In the genomic region with DNA sequence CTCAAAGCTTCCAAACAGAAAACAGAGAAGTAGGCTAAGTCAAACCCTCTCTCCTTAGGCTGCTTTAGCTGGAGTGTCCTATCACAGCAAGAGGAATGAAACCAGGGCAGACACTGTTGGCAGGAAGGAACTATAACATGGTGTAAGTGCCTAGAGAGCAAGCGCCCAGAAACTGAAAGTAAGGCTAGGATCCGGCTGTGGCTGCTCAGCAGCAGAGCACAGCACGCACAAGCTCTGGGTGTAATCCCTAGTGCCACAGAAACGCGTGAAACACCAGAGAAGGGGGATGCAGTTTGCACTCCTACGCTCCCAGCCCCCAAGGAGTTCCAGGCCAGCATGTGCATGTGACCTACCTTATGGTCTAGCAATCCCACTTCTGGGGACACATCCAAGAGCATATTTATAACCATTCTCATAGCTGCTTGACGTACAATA, we compare ENCODE assay signal across 8 mouse cellular contexts. TPM values are rescaled to one million over a fixed set of nuclear protein-coding genes. Genes with fewer than 3 reads are reported as not detected.
DNase-seq lines count a peak whose midpoint lies in the region; ATAC-seq and TF ChIP-seq lines count a peak whose summit lies in the region.

No protein-coding gene starts in this region.

- no peaks in the 10 kb centered on the region for H3K9me3 ChIP-seq in intestine, embryonic 15.5 days

- WGBS in kidney, adult 2 months, result 37% methylated on average over 7 of the region's 7 CpGs
- 68% methylated on average over 7 of the region's 7 CpGs for WGBS in intestine, embryonic 15.5 days

- ATAC-seq in CD4-positive, CD25-positive, alpha-beta regulatory T cell, adult 4 months, result peak; percentile 89
- 0 out of 2 replicates have a peak, but pooled peaks have one; percentile 17 for ATAC-seq in intestine, embryonic 15.5 days

- no peak for TF ChIP-seq CTCF in kidney, adult 2 months (conservative IDR thresholded peaks at IDR 0.05; ENCODE audit: insufficient read depth, insufficient read length, low read depth, low read length)

- peak overlapping the region; percentile 23; the same call in 1 of the 2 replicates for H3K9ac ChIP-seq in intestine, embryonic 15.5 days

- H3K27me3 ChIP-seq in kidney, adult 2 months (replicated peaks; ENCODE audit: control insufficient read depth, insufficient read depth, low read length), result no peaks in the 10 kb centered on the region
- H3K27me3 ChIP-seq in intestine, embryonic 15.5 days (replicated peaks), result no peaks in the 10 kb centered on the region

- peak overlapping the region; percentile 14; the same call in 1 of the 2 replicates for H3K4me3 ChIP-seq in kidney, adult 2 months (ENCODE audit: insufficient read depth, low read depth, low read length)
- no peak overlapping the region for H3K4me3 ChIP-seq in intestine, embryonic 15.5 days (replicated peaks)

- H3K4me1 ChIP-seq in kidney, adult 2 months (ENCODE audit: control insufficient read depth, insufficient read depth, low read length), result peaks cover 4% of the 10 kb centered on the region; the same call in 1 of the 2 replicates
- H3K4me1 ChIP-seq in intestine, embryonic 15.5 days (replicated peaks), result peaks cover 11% of the 10 kb centered on the region

- no peak for TF ChIP-seq POLR2A in kidney, adult 2 months (IDR thresholded peaks at IDR 0.05; ENCODE audit: low read depth, low read length)

- H3K4me2 ChIP-seq in intestine, embryonic 15.5 days (replicated peaks), result 0 out of 2 replicates have a peak overlapping the region, but pooled peaks have one; percentile 3

- H3K27ac ChIP-seq in kidney, adult 2 months (ENCODE audit: insufficient read depth, low read depth, low read length), result peak overlapping the region; percentile 24; the same call in 1 of the 2 replicates
- H3K27ac ChIP-seq in intestine, embryonic 15.5 days, result 0 out of 2 replicates have a peak overlapping the region, but pooled peaks have one; percentile 22

- H3K36me3 ChIP-seq in kidney, adult 2 months (ENCODE audit: control insufficient read depth, insufficient read depth, low read length), result no peaks in the 10 kb centered on the region
- H3K36me3 ChIP-seq in intestine, embryonic 15.5 days, result no peaks in the 10 kb centered on the region

- peak; percentile 51 for DNase-seq in kidney, adult 2 months
- DNase-seq in kidney, adult 18-20 months, result no peak
- peak; percentile 60 for DNase-seq in cerebellum, adult 8-10 months
- DNase-seq in lung, postnatal 14 days, result peak; percentile 53
- DNase-seq in thymus, postnatal 0 days (ENCODE audit: low spot score), result peak; percentile 77
- DNase-seq in embryo, embryonic 10 days (ENCODE audit: low spot score), result no peak

RNA-seq across cellular contexts. Expression of a gene that starts 41.2 kb away (rescaled TPM):
- 13.2 and 13.3 TPM in 2 replicates for polyA plus RNA-seq in kidney, adult 2 months (2012; rRNA removed)
- 10 to 100 TPM; 17.1 to 21.3 TPM for polyA plus RNA-seq in CD4-positive, CD25-positive, alpha-beta regulatory T cell, adult 4 months (2017; shearing (Covaris generic))
- 15.5 and 15.8 TPM in 2 replicates for polyA plus RNA-seq in intestine, embryonic 15.5 days (2015; fragmentation: Nextera tagmentation; extraction: Ambion mirVana)
- 18.8 and 19.0 TPM in 2 replicates for polyA plus RNA-seq in thymus, postnatal 0 days (2015; fragmentation: Nextera tagmentation; extraction: Ambion mirVana)

Comparison
In these comparisons a context has a peak if more than half of its experiments do, and no peak if none do; other contexts are left out.
1. DNase-seq: peak in kidney, adult 2 months (single experiment), cerebellum, adult 8-10 months (single experiment), lung, postnatal 14 days (single experiment) and thymus, postnatal 0 days (single experiment); none in kidney, adult 18-20 months (single experiment) and embryo, embryonic 10 days (single experiment).